Mouse (Mus musculus): Measurements from ENCODE around the gene Btbd35f6. TPM values are rescaled to one million over a fixed set of nuclear protein-coding genes. Genes with fewer than 3 reads are reported as not detected.
"Not testable (repeated sequence)": the region's sequence is repeated elsewhere in the genome, so short reads cannot be mapped to it uniquely, and the experiment has no call there.

Btbd35f6 gene
- not detected in 2 replicates for polyA plus RNA-seq (2015; fragmentation: Nextera tagmentation; extraction: Ambion mirVana)

DNA sequence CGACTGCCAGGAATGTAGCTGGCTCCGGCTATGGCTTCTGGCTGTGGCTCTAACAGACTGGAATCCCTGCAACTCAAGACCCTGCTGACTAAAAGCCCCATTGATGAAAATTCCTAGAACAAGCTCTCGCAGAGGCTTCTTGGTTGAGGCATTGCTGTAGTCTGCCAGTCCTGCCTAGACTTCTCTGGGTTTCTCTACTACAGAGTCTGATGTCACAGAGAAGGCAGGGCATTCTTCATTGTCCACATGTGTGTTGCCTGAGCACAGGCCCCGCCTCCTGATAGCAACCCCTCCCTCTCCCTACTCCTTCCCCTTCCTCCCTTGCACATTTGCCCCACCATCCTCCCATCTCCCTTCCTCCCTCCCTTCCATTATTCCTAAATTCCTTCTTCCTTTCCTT lies at the start of gene Btbd35f6:
Btbd35f6 (minus strand) TSS at position 101 of the 400 bp plus-strand sequence.
- not testable (repeated sequence) for H3K27me3 ChIP-seq; ATAC-seq (ENCODE audit: insufficient read depth); H3K36me3 ChIP-seq (replicated peaks); H3K4me3 ChIP-seq (replicated peaks); H3K9ac ChIP-seq; H3K9me3 ChIP-seq (replicated peaks); H3K27ac ChIP-seq (replicated peaks); H3K4me2 ChIP-seq; H3K4me1 ChIP-seq (replicated peaks)
- WGBS (ENCODE audit: insufficient replicate concordance): 37% methylated on average over 2 of the region's 4 CpGs

DNA sequence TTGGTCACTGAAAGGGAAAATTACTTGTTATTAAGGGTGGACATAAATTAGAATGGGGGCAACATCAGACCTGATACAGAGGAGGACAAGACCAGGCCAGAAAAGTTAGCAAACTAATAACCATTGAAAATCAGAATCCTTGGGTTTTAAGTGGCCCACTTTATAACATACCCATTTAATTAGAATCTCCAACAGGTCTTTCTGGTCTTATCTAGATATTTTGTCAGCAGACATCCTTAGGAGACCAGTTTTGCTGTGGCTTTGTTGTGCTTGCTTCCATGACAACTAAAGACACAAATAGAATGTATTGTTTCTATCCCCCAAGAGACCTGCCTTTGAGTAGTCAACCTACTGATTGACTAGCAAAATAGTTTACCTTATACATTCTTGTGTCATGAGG lies 30.4 kb upstream of the Btbd35f6 start, which contains the start of gene Gm21870:
Gm21870 (minus strand) TSS at position 101 of the 400 bp plus-strand sequence.
- not testable (repeated sequence) for H3K27me3 ChIP-seq; ATAC-seq (ENCODE audit: insufficient read depth); H3K4me2 ChIP-seq; H3K9me3 ChIP-seq (replicated peaks); H3K4me3 ChIP-seq (replicated peaks); H3K36me3 ChIP-seq (replicated peaks); H3K4me1 ChIP-seq (replicated peaks); H3K27ac ChIP-seq (replicated peaks); H3K9ac ChIP-seq

DNA sequence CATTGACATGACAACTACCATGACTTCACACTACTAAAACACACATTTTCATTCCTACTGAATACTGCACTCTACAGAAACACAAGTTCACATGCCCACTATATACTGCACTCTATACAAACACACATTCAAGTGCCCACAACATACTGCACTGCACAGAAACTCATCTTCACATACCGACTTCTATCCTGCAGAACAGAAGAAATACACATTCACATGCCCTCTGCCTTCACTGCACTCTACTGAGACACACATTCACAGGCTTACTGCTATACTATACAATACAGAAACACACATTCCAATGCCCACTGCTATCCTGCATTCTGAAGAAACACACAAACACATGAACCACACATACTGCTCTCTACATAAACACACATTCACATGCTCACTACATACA lies 26.1 kb downstream of the Btbd35f6 start:
- no CpG with 5 or more reads among the region's 1 CpGs for WGBS (ENCODE audit: insufficient replicate concordance)
- ATAC-seq (ENCODE audit: insufficient read depth); H3K4me3 ChIP-seq (replicated peaks): not testable (repeated sequence)

DNA sequence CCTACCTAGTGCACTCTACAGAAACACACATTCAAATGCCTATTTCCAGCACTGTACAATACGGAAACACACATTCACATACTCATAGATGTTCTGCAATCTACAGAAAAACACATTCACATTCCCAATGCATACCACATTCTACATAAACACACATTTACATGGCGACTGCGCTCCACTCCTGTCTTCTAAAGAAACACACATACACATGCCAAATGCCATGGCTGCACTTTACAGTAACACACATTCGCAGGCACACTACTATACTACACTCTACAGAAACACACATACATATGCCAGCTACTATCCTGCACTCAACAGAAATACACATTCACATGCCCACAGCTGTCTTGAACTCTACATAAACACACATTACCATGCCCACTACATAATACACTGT lies 28.1 kb downstream of the Btbd35f6 start:
- 60% methylated on average over 4 of the region's 4 CpGs for WGBS (ENCODE audit: insufficient replicate concordance)
- not testable (repeated sequence) for H3K9me3 ChIP-seq (replicated peaks); H3K9ac ChIP-seq; H3K4me3 ChIP-seq (replicated peaks); H3K4me2 ChIP-seq; H3K4me1 ChIP-seq (replicated peaks); ATAC-seq (ENCODE audit: insufficient read depth); H3K27ac ChIP-seq (replicated peaks); H3K36me3 ChIP-seq (replicated peaks); H3K27me3 ChIP-seq

More for the DNA sequence above, 26.1 kb downstream of the Btbd35f6 start:
- not testable (repeated sequence) for H3K27me3 ChIP-seq; H3K9ac ChIP-seq; H3K4me1 ChIP-seq (replicated peaks); H3K9me3 ChIP-seq (replicated peaks); H3K27ac ChIP-seq (replicated peaks); H3K4me2 ChIP-seq; H3K36me3 ChIP-seq (replicated peaks)

DNA sequence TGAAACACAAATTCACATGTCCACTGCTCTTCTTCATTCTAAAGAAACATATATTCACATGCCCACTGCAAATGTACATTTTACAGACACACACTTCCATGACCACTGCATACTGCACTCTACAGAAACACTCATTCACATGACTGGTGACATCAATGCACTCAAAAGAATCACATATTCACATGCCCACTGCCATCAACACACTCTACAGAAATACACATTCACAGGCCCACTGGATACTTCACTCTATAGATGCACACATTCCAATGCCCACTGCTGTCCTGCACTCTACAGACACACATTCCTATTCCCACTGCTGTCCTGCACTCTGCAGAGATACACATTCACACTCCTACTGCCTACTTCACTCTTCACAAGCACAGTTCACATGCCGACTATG lies 30.0 kb downstream of the Btbd35f6 start:
- not testable (repeated sequence) for H3K4me1 ChIP-seq (replicated peaks); H3K27ac ChIP-seq (replicated peaks); H3K9ac ChIP-seq; ATAC-seq (ENCODE audit: insufficient read depth); H3K9me3 ChIP-seq (replicated peaks); H3K27me3 ChIP-seq; H3K36me3 ChIP-seq (replicated peaks); H3K4me3 ChIP-seq (replicated peaks); H3K4me2 ChIP-seq
- WGBS (ENCODE audit: insufficient replicate concordance): no CpG with 5 or more reads among the region's 1 CpGs

DNA sequence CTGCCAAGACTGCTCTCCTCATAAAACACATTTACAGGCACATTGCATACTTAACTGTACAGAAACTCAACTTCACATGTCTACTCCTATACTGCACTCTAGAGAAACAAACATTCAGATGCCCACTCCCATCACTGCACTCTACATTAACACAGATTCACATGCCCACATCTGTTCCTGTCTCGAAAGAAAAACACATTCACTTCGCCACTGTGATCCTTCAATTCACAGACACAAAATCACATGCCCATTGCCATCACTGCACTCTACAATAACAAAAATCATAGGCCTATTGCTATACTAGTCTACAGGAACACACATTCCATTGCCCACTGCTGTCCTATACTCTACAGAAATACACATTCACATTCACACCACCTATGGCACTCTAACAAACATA lies 30.9 kb downstream of the Btbd35f6 start:
- not testable (repeated sequence) for H3K27ac ChIP-seq (replicated peaks); H3K36me3 ChIP-seq (replicated peaks); H3K27me3 ChIP-seq; H3K9ac ChIP-seq; H3K4me2 ChIP-seq; H3K4me3 ChIP-seq (replicated peaks); ATAC-seq (ENCODE audit: insufficient read depth); H3K4me1 ChIP-seq (replicated peaks); H3K9me3 ChIP-seq (replicated peaks)
- WGBS (ENCODE audit: insufficient replicate concordance): 54% methylated on average over 2 of the region's 2 CpGs

Other genes starting within 250 kb of the Btbd35f6 start
- not detected in 2 replicates for gene Gm21870, start 30.3 kb upstream of the Btbd35f6 start, polyA plus RNA-seq (2015; fragmentation: Nextera tagmentation; extraction: Ambion mirVana)
- gene Btbd35f9, start 205.0 kb upstream of the Btbd35f6 start, polyA plus RNA-seq (2015; fragmentation: Nextera tagmentation; extraction: Ambion mirVana): not detected in 2 replicates